Mouse (Mus musculus): ENCODE measurements around the gene Cd101. TPM values are rescaled to one million over a fixed set of nuclear protein-coding genes. Genes with fewer than 3 reads are reported as not detected.
A peak's percentile ranks its signal among the peaks of the same experiment; 100 is the strongest.

Cd101 gene
- polyA plus RNA-seq, 1 experiment from 2014 or later = 0.14 TPM

DNA sequence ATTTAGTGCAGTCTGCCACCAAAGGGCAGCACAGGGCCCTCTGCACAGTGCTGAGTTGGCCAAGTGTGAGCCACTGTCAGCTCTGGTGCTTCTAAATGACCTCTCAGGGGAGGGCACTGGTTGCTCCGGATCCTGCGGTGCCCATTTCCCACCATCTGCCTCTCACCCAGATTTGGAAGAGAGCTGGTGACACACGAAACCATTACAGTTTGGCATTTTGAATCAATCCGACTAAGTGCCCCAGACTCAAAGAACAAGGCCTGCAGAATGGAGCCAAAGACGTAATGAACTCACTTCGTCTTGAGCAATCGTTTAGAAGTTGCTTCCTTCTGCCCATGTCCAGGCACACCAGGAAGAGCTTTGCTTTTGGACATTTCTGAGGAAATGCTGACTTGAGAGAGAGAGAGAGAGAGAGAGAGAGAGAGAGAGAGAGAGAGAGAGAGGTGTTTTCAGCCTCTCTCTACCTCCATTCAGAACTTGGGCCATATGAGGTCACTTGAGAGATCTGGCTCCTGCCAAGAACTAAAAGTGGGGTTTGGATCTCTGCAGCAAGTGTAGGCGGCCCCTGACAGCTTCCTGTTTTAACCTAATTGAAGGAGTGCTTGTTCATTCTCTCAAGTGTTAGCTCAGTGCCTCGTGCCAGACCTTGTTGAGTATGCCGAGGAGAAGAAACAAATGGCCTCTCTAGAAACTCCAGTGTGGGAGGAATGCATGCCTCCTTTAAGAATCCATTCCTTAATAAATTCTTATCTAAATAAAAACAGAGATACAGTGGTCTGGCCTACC lies 31.4 kb downstream of the Cd101 start:
- Histone ChIP-seq H3K9me3 (no peaks in the 10 kb centered on the region), H3K27ac (peak overlapping the region; percentile 37; the same call in 1 of the 2 replicates), H3K9ac (no peak overlapping the region), H3K4me2 (no peak overlapping the region), H3K4me1 (peaks cover 7% of the 10 kb centered on the region; the same call in 1 of the 2 replicates), H3K4me3 (replicated peaks) (no peak overlapping the region), H3K36me3 (no peaks in the 10 kb centered on the region), H3K27me3 (replicated peaks) (no peaks in the 10 kb centered on the region)
- peak; percentile 24; the same call in 1 of the 2 replicates for ATAC-seq (ENCODE audit: insufficient read depth, low FRiP score, low read depth)
- 62% methylated on average over 10 of the region's 10 CpGs for WGBS

DNA sequence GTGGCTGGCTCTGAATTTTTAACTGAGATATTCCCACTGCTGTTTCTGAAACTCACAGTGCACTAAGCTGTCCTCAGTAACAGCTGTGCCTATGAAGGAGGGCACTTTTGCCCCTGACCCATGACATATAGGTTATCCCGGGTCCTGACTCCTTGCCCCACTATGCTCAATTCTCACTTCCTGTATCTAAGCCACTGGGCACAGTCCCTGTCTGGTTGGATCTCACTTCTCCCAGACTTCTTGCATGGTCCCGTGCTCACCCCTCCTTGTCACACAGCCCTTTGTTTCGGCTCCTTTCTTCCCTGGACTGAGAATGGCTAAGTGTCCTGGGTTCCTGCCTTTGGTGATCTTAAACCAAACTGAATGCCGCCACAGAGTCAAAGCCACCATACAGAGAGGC lies 35.1 kb downstream of the Cd101 start:
- no peak overlapping the region for H3K4me3 ChIP-seq (replicated peaks)
- 72% methylated on average over 4 of the region's 4 CpGs for WGBS

DNA sequence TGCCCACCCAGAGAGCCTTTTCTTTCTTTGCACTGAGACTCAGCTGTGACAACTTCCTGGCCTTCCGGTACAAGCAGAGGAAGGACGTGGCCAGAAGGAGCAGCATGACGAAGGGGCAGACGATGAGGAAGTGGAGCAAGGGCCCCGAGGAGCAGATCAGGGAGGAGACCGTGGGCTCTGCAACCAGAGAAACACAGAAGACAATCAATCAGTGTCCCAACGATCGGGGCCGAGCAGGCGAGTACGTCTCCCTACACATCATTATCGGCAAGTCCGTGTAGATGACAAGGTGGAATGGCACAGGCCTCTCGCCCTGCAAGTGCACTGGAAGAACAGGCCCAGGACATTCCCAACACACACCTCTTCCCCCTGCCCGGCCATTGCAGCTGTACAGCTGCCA lies 35.6 kb downstream of the Cd101 start:
- Histone ChIP-seq H3K4me3 (replicated peaks) (no peak overlapping the region), H3K4me2 (no peak overlapping the region), H3K36me3 (no peaks in the 10 kb centered on the region), H3K9me3 (no peaks in the 10 kb centered on the region), H3K27me3 (replicated peaks) (no peaks in the 10 kb centered on the region), H3K4me1 (peaks cover 7% of the 10 kb centered on the region; the same call in 1 of the 2 replicates), H3K9ac (no peak overlapping the region), H3K27ac (no peak overlapping the region)
- 32% methylated on average over 15 of the region's 15 CpGs for WGBS
- no peak for ATAC-seq (ENCODE audit: insufficient read depth, low FRiP score, low read depth)

More for the DNA sequence above, 35.1 kb downstream of the Cd101 start:
- no peak overlapping the region for H3K27ac ChIP-seq
- H3K9me3 ChIP-seq = no peaks in the 10 kb centered on the region
- H3K27me3 ChIP-seq (replicated peaks) = no peaks in the 10 kb centered on the region
- H3K4me1 ChIP-seq = peaks cover 7% of the 10 kb centered on the region; the same call in 1 of the 2 replicates
- no peak overlapping the region for H3K4me2 ChIP-seq
- no peaks in the 10 kb centered on the region for H3K36me3 ChIP-seq
- no peak for ATAC-seq (ENCODE audit: insufficient read depth, low FRiP score, low read depth)
- H3K9ac ChIP-seq = no peak overlapping the region

DNA sequence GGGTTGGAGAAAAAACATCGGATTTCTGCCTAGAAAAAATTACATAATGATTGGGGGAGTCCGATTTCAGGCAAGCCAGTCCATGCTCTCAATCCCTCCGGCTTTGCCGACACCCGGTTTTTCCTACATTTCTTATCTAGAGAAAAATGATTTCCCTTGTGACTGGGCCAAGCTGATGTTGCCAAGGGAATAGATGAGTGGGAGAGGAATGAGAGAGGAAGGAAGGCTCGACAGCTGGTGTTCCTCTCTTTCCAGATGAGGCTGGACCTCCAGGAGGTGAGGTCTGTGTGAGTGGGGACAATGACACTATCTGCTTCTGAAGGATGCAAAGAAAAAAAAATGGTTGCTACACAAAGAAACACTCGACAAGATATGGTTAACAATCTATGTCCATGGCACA lies 36.2 kb downstream of the Cd101 start:
- H3K4me1 ChIP-seq = peaks cover 7% of the 10 kb centered on the region; the same call in 1 of the 2 replicates
- 44% methylated on average over 7 of the region's 7 CpGs for WGBS
- no peak overlapping the region for H3K4me3 ChIP-seq (replicated peaks)
- no peak overlapping the region for H3K27ac ChIP-seq
- no peaks in the 10 kb centered on the region for H3K36me3 ChIP-seq
- H3K9ac ChIP-seq = no peak overlapping the region
- H3K27me3 ChIP-seq (replicated peaks) = no peaks in the 10 kb centered on the region
- no peak overlapping the region for H3K4me2 ChIP-seq
- ATAC-seq (ENCODE audit: insufficient read depth, low FRiP score, low read depth) = no peak
- no peaks in the 10 kb centered on the region for H3K9me3 ChIP-seq

DNA sequence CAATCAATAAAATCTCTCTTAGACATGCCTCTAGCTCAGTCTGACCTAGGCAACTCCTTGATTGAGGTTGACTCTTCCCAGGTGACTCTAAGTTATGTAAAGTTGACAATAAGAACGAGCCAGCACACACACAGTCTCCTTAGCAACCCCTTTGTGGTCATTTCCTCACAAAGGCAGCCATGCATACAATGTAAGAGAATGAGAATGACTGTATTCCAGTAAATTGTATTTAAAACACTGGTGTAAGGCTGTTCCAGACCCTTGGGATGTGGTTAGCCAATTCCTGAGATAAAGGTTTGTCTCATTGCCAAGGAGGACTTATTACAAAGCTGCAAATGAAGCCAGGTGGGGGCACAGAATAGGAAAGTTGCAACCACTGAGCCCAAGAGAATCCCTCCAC lies 39.1 kb downstream of the Cd101 start:
- H3K4me2 ChIP-seq = no peak overlapping the region
- H3K27me3 ChIP-seq (replicated peaks) = no peaks in the 10 kb centered on the region
- H3K36me3 ChIP-seq = no peaks in the 10 kb centered on the region
- no peak for ATAC-seq (ENCODE audit: insufficient read depth, low FRiP score, low read depth)
- 0 out of 2 replicates have a peak, but pooled peaks cover 3% of the 10 kb centered on the region for H3K4me1 ChIP-seq
- no peak overlapping the region for H3K9ac ChIP-seq
- H3K9me3 ChIP-seq = no peaks in the 10 kb centered on the region
- no peak overlapping the region for H3K4me3 ChIP-seq (replicated peaks)
- H3K27ac ChIP-seq = no peak overlapping the region
- 61% methylated on average over 1 of the region's 1 CpGs for WGBS

DNA sequence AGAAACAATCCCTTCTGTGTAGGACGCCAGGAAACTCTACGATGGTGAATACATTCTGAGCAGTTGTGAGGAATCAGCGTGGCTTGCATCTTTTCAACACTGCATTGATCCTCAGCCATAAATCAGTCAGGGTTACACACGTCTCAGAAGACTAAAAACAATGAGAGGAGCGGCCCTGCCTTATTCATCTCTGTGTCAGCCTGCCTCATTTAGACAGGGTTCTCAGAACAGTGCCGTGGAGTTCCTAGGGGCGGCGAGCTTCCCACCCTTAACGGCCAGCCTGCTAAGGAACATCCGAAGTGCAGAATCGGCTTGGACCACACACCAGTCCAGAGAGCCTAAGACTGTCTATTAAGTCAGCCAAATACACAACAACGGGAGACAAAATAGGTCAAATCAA lies 39.9 kb downstream of the Cd101 start:
- ATAC-seq (ENCODE audit: insufficient read depth, low FRiP score, low read depth) = no peak
- Histone ChIP-seq H3K36me3 (no peaks in the 10 kb centered on the region), H3K4me1 (0 out of 2 replicates have a peak, but pooled peaks cover 3% of the 10 kb centered on the region), H3K4me2 (no peak overlapping the region), H3K9ac (no peak overlapping the region), H3K4me3 (replicated peaks) (no peak overlapping the region), H3K27me3 (replicated peaks) (no peaks in the 10 kb centered on the region), H3K27ac (no peak overlapping the region), H3K9me3 (no peaks in the 10 kb centered on the region)
- WGBS = 30% methylated on average over 12 of the region's 12 CpGs

DNA sequence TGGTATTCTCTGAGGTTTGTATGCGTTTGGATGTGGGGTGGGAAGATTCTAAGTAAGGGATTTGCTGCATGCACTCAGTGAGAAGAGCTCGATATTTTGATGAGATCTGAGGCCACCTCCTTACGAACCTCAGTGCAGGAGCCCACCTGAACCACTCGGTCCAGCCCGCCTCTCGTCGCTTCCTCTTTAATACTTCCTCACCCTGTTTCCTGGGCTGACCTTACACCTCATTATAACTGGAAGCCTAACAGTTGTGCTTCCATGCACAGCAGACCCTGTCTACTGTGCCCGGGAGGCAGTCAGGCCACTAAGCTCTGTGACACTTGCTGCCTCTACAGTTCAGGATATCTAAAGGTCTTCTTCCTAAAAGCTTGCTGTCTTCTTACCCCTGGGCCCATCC lies 50.1 kb downstream of the Cd101 start:
- Histone ChIP-seq H3K27ac (no peak overlapping the region), H3K4me2 (no peak overlapping the region), H3K36me3 (no peaks in the 10 kb centered on the region), H3K9me3 (no peaks in the 10 kb centered on the region), H3K27me3 (replicated peaks) (no peaks in the 10 kb centered on the region), H3K4me1 (no peaks in the 10 kb centered on the region), H3K9ac (no peak overlapping the region), H3K4me3 (replicated peaks) (no peak overlapping the region)
- 68% methylated on average over 8 of the region's 8 CpGs for WGBS
- ATAC-seq (ENCODE audit: insufficient read depth, low FRiP score, low read depth) = no peak

DNA sequence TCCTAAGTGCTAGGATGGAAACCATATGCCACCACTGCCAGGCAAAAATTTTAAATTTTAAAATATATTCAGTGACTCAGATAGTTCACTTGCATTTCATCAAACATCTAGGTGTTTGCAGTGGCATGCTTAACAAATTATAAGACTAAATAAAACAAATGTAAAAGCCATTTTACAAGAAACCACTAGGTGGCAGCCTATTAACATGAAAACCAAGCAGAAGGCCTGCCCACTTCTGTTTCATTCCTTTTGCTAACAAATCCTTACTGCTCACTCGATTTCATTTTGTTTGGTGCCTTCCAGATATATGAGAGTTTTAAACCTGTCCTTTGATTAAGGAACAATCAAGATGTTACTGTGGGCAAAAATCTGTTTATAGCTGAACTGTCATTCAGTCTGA lies 55.5 kb downstream of the Cd101 start:
- no peaks in the 10 kb centered on the region for H3K36me3 ChIP-seq
- ATAC-seq (ENCODE audit: insufficient read depth, low FRiP score, low read depth) = no peak
- H3K9ac ChIP-seq = no peak overlapping the region
- H3K9me3 ChIP-seq = no peaks in the 10 kb centered on the region
- H3K4me2 ChIP-seq = no peak overlapping the region
- 0 out of 2 replicates have a peak, but pooled peaks cover 4% of the 10 kb centered on the region for H3K4me1 ChIP-seq
- 2% methylated on average over 1 of the region's 1 CpGs for WGBS
- no peaks in the 10 kb centered on the region for H3K27me3 ChIP-seq (replicated peaks)
- H3K4me3 ChIP-seq (replicated peaks) = no peak overlapping the region
- H3K27ac ChIP-seq = no peak overlapping the region

DNA sequence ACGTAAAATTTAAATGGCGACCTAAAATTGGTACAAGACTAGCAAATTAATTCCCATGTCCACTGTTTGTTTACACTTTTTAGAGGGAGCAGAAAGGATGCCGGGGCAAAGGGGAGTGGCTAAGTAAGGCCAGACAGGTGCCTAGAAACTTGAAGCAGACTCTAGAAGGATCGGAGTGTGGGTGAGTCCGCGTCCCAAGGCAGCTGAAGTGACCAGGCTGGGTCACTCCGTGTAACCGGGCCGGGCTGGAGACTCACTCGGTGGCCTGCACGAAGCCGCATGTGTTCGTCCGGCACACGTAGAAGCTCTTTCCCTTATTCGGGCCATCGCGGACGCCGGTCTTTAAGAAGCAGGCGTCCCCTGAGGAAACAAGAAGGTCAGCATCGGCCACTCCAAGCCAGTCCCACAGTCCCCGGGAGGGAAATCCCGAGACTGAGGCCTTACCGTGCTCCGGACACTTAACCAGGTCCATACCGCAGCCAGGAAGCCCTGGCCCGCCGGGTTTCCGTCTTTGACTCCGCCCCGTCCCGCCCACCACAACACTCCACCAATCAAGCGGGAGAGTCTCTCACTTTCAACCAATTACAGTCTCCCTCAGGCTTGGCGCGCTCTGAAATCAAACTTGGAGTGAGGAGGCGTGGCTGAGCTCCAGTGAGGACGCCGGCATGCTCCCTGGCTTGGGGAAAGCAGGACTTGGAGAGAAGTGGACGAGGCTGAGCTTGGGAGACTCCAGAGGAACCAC lies 60.0 kb downstream of the Cd101 start, which contains the start of gene Ttf2:
Gene Ttf2, minus strand, starts transcription at position 488 of the 742 bp plus-strand sequence.
- peak; percentile 99 for ATAC-seq (ENCODE audit: insufficient read depth, low FRiP score, low read depth)
- H3K36me3 ChIP-seq = no peaks in the 10 kb centered on the region
- H3K4me1 ChIP-seq = peaks cover 4% of the 10 kb centered on the region; the same call in 1 of the 2 replicates
- peak within 1 kb of the TSS; percentile 69 for H3K4me3 ChIP-seq (replicated peaks)
- peak within 1 kb of the TSS; percentile 53; the same call in 1 of the 2 replicates for H3K9ac ChIP-seq
- no peaks in the 10 kb centered on the region for H3K27me3 ChIP-seq (replicated peaks)
- peak within 1 kb of the TSS; percentile 89 for H3K4me2 ChIP-seq
- 0 out of 2 replicates have a peak within 1 kb of the TSS, but pooled peaks have one; percentile 16 for H3K27ac ChIP-seq
- H3K9me3 ChIP-seq = no peaks in the 10 kb centered on the region
- WGBS = under 1% methylated on average over 40 of the region's 40 CpGs

DNA sequence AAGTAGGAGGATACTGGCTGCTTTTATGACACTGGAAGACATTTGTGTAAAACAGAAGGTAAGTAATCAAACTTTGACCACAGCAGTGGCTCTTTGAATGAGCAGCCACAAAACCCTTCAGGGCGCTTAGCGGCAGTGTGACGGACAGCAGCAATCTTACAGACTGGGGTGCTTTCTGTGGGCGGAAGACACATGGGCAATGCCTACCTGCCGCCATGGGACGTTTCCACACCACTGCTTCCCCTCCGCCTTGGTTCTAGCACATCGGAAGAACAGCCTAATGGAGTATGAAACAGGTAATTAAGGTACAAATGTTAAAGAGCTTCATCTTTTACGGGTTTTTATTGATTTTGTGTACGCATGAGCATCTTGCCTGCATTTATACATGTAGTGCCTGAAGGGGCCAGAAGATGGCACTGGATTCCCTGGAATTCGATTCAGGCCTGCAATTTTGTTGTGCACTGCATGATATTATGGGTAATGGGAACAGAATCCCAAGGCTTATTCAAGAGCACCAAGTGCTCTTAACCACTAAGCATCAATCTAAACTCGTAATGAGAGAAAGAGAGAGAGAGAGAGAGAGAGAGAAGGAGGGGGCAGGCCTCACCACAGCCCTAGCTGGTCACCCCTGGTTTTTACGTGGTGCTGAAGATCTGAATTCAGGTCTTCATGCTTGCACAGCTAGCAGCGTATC lies 65.4 kb downstream of the Cd101 start:
- Histone ChIP-seq H3K4me2 (no peak overlapping the region), H3K36me3 (peaks cover 19% of the 10 kb centered on the region; the same call in 1 of the 2 replicates), H3K9me3 (no peaks in the 10 kb centered on the region), H3K4me1 (no peaks in the 10 kb centered on the region; the same call in 1 of the 2 replicates), H3K9ac (no peak overlapping the region), H3K27me3 (replicated peaks) (no peaks in the 10 kb centered on the region), H3K27ac (no peak overlapping the region), H3K4me3 (replicated peaks) (no peak overlapping the region)
- 84% methylated on average over 14 of the region's 14 CpGs for WGBS
- no peak for ATAC-seq (ENCODE audit: insufficient read depth, low FRiP score, low read depth)

DNA sequence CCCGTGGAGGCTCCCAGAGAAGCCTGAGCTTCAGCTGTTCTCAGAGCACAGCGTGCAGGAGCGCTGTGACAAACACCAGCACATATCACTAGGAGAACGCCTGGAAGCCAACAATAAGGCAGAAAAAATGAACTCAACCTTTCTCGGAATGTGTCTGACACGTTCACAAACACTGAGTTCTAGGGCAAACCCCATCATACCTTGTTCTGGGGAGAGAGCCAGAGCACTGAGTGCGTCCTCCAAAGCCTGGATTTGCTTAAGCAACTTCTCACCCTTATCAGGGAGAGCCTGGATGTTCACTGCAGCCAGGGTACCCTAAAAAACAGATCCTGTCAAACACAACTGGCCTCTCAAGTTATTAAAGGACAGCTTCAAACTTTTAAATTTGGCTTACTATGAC lies 67.9 kb downstream of the Cd101 start:
- 79% methylated on average over 7 of the region's 7 CpGs for WGBS
- Histone ChIP-seq H3K36me3 (peaks cover 20% of the 10 kb centered on the region), H3K9ac (no peak overlapping the region), H3K4me2 (no peak overlapping the region), H3K4me3 (replicated peaks) (no peak overlapping the region), H3K27ac (no peak overlapping the region), H3K9me3 (no peaks in the 10 kb centered on the region), H3K4me1 (no peaks in the 10 kb centered on the region), H3K27me3 (replicated peaks) (no peaks in the 10 kb centered on the region)
- no peak for ATAC-seq (ENCODE audit: insufficient read depth, low FRiP score, low read depth)

Data from stomach, embryonic 15.5 days (tissue).